Mouse (Mus musculus) macrophage (primary cell): ENCODE results near the gene Cysrt1. TPM values are rescaled to one million over a fixed set of nuclear protein-coding genes. Genes with fewer than 3 reads are reported as not detected.

ENCODE experiments used
- H3K27ac ChIP-seq: fragments of 350-480 bp; formaldehyde crosslinking; 2 replicates; pipeline ENCODE4 v1.9.0; 2021
- H3K36me3 ChIP-seq: fragments of 350-480 bp; formaldehyde crosslinking; 2 replicates; pipeline ENCODE4 v1.9.0; 2021; ENCODE audit errors: inconsistent target
- H3K4me3 ChIP-seq: fragments of 350-480 bp; formaldehyde crosslinking; 2 replicates; pipeline ENCODE4 v1.9.0; 2021; ENCODE audit errors: inconsistent target
- H3K79me2 ChIP-seq: fragments of 350-480 bp; formaldehyde crosslinking; 2 replicates; pipeline ENCODE4 v1.9.0; 2021; ENCODE audit errors: inconsistent target
- WGBS: methylation state at CpG from one replicate; pipeline ENCODE4 v1.1.7; 2026; ENCODE audit warnings: inconsistent platforms; ENCODE audit not compliant: missing documents; 5-methylcytosine and 5-hydroxymethylcytosine counted together
- polyA plus RNA-seq: library from polyadenylated mRNA; stranded (reverse); fragments of 250-400 nt; gene quantifications from 3 replicates; pipeline ENCODE4 v1.2.4, GENCODE M21; 2018; ENCODE audit warnings: inconsistent platforms
- total RNA-seq, 78 experiments: library from RNA; depleted of rRNA; stranded (reverse); fragments of 250-400 nt; gene quantifications; 1 replicate in 9 of 78; 2 replicates in 24 of 78; 3 replicates in 43 of 78; 4 replicates in 2 of 78; pipeline ENCODE4 v1.2.4; 2018; ENCODE audit warnings: inconsistent platforms in 56 of 78

Gene Cysrt1
- total RNA-seq (2018; cell fraction: chromatin; rRNA removed): not detected
- total RNA-seq (2018; cell fraction: cytosol; rRNA removed): not detected
- not detected for total RNA-seq (2018; cell fraction: nucleus; rRNA removed)
- polyA plus RNA-seq: not detected in 3 replicates

DNA sequence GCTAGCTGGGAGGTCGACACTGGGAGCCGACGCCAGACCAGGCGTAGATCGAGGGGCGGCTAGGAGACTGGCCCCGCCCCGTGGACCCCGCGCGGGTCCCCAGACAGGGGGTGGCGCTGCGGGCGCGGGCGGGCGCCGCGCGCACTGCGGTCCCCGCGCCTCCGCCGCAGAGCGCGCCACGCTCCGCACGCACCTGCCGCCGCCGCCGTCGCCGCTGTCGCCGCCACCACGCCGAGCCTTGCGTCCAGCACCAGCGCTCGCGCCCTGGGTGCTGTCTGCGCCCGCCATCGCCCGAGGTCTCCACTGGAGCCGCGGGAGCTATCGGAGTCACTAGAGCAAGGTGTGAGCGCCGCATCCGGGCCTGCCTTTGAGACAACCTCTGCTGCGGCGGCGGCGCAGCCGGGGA is at the start of gene Cysrt1, which contains the start of gene Rnf208:
Cysrt1 (minus strand) TSS at position 352 of the 406 bp plus-strand sequence.
Rnf208 (plus strand) TSS at position 155 of the 406 bp plus-strand sequence.
- H3K27ac ChIP-seq: no peak within 1 kb of the TSS
- under 1% methylated on average over 47 of the region's 59 CpGs for WGBS
- peaks cover 6% of the 10 kb centered on the region; the same call in 1 of the 2 replicates for H3K36me3 ChIP-seq

DNA sequence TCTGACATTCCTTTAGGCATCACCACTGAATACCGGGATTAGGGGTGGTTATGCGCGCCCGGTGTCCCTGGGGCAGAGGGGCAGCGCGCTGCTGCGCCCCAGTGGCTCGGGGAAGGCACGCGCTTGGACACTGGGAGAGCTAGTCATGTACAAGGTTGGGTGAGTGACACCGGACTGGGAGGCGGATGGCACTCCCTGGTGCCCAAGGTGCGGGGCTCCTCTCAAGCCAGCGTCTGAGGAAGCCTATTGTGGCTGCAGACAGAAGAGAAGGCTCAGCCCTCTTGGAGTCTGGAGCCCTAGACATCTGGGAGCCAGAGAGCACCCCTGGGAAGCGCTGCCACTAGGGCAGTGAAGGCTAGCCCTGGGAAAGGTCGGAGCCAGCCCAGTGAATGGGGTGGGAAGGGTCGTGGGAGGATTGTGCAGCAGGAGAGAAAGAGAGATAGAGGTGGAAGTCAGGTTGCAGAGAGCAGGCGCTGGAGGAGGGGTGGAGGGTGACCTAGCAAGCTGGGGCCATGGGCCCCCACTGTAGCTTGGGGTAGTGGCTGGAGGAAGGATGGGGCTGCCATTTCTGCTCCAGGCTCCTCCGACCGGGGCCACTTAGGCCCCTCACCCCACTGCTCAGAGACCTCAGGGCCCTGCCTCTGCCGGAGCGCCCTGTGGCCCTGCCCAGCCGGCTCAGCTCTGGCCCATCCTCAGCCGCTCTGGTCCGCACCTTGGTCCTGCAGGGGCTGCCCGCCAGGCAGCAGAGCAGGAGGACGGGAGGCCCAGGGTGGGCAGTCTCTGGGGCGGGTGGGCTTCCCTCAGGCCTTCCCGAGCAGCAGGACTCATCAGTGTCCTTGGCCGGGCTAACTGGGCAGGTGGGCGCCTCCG is 49.2 kb upstream of the Cysrt1 start:
- WGBS: 14% methylated on average over 29 of the region's 32 CpGs
- Histone ChIP-seq H3K4me3 (no peak overlapping the region), H3K36me3 (no peaks in the 10 kb centered on the region), H3K79me2 (no peaks in the 10 kb centered on the region), H3K27ac (no peak overlapping the region)

More for the DNA sequence above, at the start of gene Cysrt1, which contains the start of gene Rnf208:
- H3K4me3 ChIP-seq: peak within 1 kb of the TSS; percentile 15; the same call in 1 of the 2 replicates
- H3K79me2 ChIP-seq: no peaks in the 10 kb centered on the region

DNA sequence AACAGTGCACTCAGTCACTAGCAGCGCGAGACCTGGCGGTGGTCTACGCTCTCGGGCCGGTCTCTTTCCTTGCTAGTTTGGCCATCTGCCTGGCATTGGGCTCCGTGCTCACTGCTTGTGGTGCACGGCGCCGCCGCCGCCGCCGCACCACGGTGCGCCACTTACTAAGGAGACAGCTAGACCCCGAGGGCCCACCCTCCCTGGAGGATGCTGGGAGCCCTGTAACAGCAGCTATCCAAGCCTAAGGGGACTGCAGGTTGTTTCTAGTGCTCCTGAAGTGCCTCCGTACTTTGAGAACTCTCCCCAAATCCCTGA is 48.5 kb upstream of the Cysrt1 start:
- 2% methylated on average over 18 of the region's 18 CpGs for WGBS
- Histone ChIP-seq H3K79me2 (no peaks in the 10 kb centered on the region), H3K36me3 (no peaks in the 10 kb centered on the region), H3K27ac (no peak overlapping the region), H3K4me3 (no peak overlapping the region)

- no peak overlapping the region for H3K4me3 ChIP-seq
- peaks cover 5% of the 10 kb centered on the region for H3K36me3 ChIP-seq
- H3K79me2 ChIP-seq: no peaks in the 10 kb centered on the region
- 4% methylated on average over 54 of the region's 54 CpGs for WGBS
- H3K27ac ChIP-seq: no peak overlapping the region
Observed at GRCm38 (mm10) chr2:25290101-25290815, 48.0 kb upstream of the Cysrt1 start.

DNA sequence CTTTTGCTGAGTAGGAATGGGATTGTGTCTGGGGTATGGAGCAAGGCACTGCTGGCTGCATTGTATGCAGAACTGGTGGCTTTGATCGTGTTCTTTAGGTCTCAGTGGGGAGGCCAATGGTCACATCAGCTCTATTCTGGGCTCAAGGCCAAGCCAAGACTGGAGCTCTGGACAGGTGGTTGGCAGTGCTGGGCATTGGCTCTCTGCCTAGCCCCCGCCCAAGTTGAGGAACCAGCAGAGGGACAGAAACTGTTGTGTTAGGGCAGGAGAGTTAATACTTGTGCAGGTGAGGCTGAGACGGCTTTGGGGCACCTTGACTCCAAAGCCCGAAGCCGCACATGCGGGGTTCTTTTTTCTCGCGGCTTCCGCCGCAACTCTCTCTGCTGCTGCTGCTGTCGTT is 47.4 kb upstream of the Cysrt1 start, which contains the start of gene Lrrc26:
Lrrc26 (plus strand) TSS at position 265 of the 400 bp plus-strand sequence.
- Histone ChIP-seq H3K79me2 (no peaks in the 10 kb centered on the region), H3K27ac (no peak within 1 kb of the TSS), H3K4me3 (no peak within 1 kb of the TSS), H3K36me3 (peaks cover 11% of the 10 kb centered on the region)
- 9% methylated on average over 11 of the region's 11 CpGs for WGBS

DNA sequence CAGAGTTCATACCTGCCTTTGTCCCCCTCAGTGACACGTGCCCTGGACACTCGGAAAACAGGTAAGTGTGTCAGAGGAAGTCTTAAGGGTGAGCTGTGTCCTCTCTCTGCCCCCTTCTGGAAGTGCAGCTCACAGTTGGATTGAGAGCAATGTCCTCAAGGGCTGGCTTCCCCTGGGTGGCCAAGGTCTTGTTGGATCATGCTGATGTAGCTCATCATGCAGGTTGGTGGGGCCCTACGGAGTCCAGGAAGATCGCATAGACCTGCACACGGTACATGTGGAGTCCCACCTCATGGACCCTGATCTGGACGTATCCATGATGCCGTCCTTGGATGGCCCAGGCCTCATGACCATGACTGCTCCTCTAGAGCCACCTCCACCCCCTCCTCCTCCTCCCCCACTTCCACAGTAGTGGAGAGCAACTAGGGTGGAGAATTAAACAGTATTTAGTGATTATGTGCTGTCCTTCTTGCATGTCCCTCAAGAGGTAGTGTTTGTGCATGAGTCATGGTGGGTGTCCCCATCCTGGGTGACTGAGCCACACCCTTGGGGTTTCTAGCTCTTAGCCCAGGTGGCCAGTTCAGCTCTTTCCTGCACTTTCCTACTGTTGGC is 46.6 kb upstream of the Cysrt1 start:
- 87% methylated on average over 7 of the region's 7 CpGs for WGBS
- no peaks in the 10 kb centered on the region for H3K79me2 ChIP-seq
- no peak overlapping the region for H3K4me3 ChIP-seq
- H3K27ac ChIP-seq: no peak overlapping the region
- H3K36me3 ChIP-seq: peaks cover 19% of the 10 kb centered on the region

GRCm38 (mm10) chr2:25287927-25288649 is 45.8 kb upstream of the Cysrt1 start, which contains the start of gene Tmem210:
Tmem210 (plus strand) TSS chr2:25288145.
- Histone ChIP-seq H3K4me3 (no peak within 1 kb of the TSS), H3K79me2 (no peaks in the 10 kb centered on the region), H3K36me3 (peaks cover 27% of the 10 kb centered on the region), H3K27ac (no peak within 1 kb of the TSS)
- 93% methylated on average over 6 of the region's 6 CpGs for WGBS

DNA sequence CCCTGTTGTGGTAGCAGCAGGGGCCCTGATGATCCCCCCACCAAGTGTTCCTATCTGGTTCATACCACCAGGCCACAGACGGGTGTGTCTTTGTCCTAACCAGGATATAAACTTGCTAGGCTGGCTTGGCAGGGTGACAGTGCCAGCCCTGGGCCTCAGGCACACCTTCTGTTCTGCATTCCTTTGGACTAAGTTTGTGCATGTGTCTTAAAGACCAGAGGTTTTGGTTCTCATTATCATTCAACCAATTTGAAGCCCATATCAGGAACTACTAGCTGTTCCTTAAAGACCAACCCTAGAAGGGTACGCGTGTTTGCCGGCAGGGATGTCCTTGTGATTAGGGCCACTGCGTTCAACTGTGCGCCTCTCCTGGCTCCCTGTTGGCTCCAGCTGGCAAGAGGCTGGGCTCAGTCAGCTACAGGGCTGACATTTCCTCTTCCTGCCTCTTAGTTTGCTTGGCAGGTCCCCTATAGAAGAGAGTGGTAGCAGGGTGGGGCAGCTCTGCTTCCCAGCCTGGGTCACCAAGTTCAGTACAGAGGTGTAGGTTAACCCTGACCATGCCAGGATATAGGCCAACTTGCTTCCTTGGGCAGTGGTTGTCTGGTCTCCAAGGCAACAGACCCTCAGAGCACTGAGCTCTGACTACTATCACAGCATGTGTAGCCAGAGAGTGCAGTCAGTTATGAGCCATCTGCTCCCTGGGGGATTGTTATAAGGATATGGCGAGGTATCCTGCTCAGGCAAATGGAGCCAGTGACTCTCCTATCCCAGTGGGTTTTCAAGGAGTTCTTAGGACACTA is 44.8 kb upstream of the Cysrt1 start:
- WGBS: 47% methylated on average over 7 of the region's 7 CpGs
- no peaks in the 10 kb centered on the region for H3K79me2 ChIP-seq
- peaks cover 37% of the 10 kb centered on the region for H3K36me3 ChIP-seq
- H3K27ac ChIP-seq: no peak overlapping the region
- H3K4me3 ChIP-seq: no peak overlapping the region

- whole genome bisulfite sequencing: 89% methylated on average over 1 of the region's 1 CpGs
- no peak overlapping the region for H3K27ac ChIP-seq
Observed at GRCm38 (mm10) chr2:25286314-25286713, 44.1 kb upstream of the Cysrt1 start.

GRCm38 (mm10) chr2:25285551-25285950 is 43.3 kb upstream of the Cysrt1 start:
- H3K79me2 ChIP-seq: no peaks in the 10 kb centered on the region
- H3K36me3 ChIP-seq: peaks cover 50% of the 10 kb centered on the region
- WGBS: 92% methylated on average over 2 of the region's 2 CpGs
- no peak overlapping the region for H3K4me3 ChIP-seq
- H3K27ac ChIP-seq: no peak overlapping the region

More at GRCm38 (mm10) chr2:25286314-25286713, 44.1 kb upstream of the Cysrt1 start:
- H3K36me3 ChIP-seq: peaks cover 43% of the 10 kb centered on the region
- no peak overlapping the region for H3K4me3 ChIP-seq
- H3K79me2 ChIP-seq: no peaks in the 10 kb centered on the region

DNA sequence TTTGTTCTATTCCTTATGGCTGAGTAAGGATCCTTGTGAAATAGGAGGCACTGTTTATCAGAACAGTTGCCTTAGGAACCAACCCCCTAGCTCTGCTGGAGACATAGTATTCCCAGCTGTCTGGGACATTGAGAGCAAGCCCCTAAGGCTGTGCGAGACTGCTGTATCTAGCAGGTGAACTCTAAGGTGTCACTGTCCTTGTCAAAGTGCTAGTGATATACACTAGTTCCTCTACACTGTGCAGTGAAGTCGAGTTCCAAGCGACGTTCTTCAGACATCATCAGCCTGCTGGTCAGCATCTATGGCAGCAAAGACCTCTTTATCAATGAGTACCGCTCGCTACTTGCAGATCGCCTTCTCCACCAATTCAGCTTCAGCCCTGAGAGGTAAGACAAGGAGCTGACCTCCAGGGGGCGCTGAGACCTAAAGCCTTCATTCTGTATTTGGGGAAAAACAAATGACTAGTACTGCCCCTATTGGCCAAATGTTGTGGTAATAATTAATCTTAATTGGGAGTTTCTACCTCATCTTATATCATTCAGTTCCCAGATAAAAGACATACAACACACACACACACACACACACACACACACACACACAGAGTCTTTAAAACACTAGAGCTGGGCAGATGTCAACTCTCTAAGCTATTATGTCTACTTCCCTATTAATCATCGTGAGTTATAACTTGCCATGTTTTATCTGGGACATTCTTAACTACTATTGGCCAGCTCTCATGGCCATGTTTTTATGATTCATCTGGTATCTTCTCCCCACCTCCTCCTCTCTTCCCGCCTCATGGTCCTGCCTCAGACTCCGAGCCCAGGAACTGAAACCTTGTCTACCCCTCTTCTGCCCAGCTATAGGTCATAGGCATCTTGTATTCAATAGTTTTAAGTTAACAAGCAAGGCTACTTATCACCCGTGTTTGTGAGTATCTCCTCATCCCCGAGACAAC is 37.0 kb upstream of the Cysrt1 start:
- Histone ChIP-seq H3K36me3 (peaks cover 92% of the 10 kb centered on the region), H3K79me2 (peaks cover 1% of the 10 kb centered on the region; the same call in 1 of the 2 replicates), H3K4me3 (no peak overlapping the region), H3K27ac (no peak overlapping the region)
- 73% methylated on average over 13 of the region's 13 CpGs for WGBS

GRCm38 (mm10) chr2:25273010-25273409 is 30.8 kb upstream of the Cysrt1 start:
- Histone ChIP-seq H3K79me2 (peaks cover 43% of the 10 kb centered on the region), H3K27ac (peak overlapping the region; percentile 38), H3K4me3 (peak overlapping the region; percentile 97), H3K36me3 (peaks cover 52% of the 10 kb centered on the region)
- WGBS: 39% methylated on average over 16 of the region's 16 CpGs
